In genomic region chr14:121698620-121698950, GRCm38 (mm10) we compare ENCODE assay signal across 9 mouse cellular contexts.
DNase-seq lines count a peak whose midpoint lies in the region; ATAC-seq and TF ChIP-seq lines count a peak whose summit lies in the region.
"Had no signal": no experiment of that assay in that cellular context is flagged by ENCODE, and none has a peak within 500 bp of the region (broad histone marks: within the 10 kb centered on the region; RNA-seq: fewer than 3 reads in every experiment).

No protein-coding gene starts in this region.

- no peaks in the 10 kb centered on the region for H3K27me3 ChIP-seq in liver, adult 2 months (ENCODE audit: control insufficient read depth, insufficient read depth, low read length)
- no peaks in the 10 kb centered on the region for H3K27me3 ChIP-seq in forebrain, embryonic 14.5 days (replicated peaks; ENCODE audit: control insufficient read depth, insufficient read depth, low read length)
- peaks cover 14% of the 10 kb centered on the region; the same call in 1 of the 2 replicates for H3K27me3 ChIP-seq in limb, embryonic 13.5 days

- 0 out of 2 replicates have a peak, but pooled peaks cover 2% of the 10 kb centered on the region for H3K79me2 ChIP-seq in liver, adult 2 months (ENCODE audit: control insufficient read depth, insufficient read depth, low read length)

- TF ChIP-seq CTCF in liver, adult 2 months (IDR thresholded peaks at IDR 0.05; ENCODE audit: low read depth, low read length): no peak
- no peak for TF ChIP-seq CTCF in olfactory bulb, adult 2 months (IDR thresholded peaks at IDR 0.05; ENCODE audit: insufficient read depth, low read depth, low read length)

- WGBS in liver, adult 2 months: 51% methylated on average over 7 of the region's 7 CpGs
- WGBS in forebrain, embryonic 14.5 days: 13% methylated on average over 7 of the region's 7 CpGs
- WGBS in limb, embryonic 13.5 days: 32% methylated on average over 7 of the region's 7 CpGs
- WGBS in olfactory bulb, adult 2 months: 43% methylated on average over 7 of the region's 7 CpGs

- no peaks in the 10 kb centered on the region for H3K9me3 ChIP-seq in forebrain, embryonic 14.5 days (replicated peaks; ENCODE audit: control insufficient read depth, low read length)
- H3K9me3 ChIP-seq in limb, embryonic 13.5 days: no peaks in the 10 kb centered on the region

- no peak overlapping the region for H3K9ac ChIP-seq in liver, adult 2 months (ENCODE audit: low read depth, low read length)
- H3K9ac ChIP-seq in forebrain, embryonic 14.5 days (ENCODE audit: low read length): peak overlapping the region; percentile 45
- no peak overlapping the region; the same call in 1 of the 2 replicates for H3K9ac ChIP-seq in limb, embryonic 13.5 days

- no peak overlapping the region for H3K4me3 ChIP-seq in liver, adult 2 months (ENCODE audit: insufficient read depth, low read depth, low read length)
- H3K4me3 ChIP-seq in forebrain, embryonic 14.5 days (ENCODE audit: low read depth, low read length): peak overlapping the region; percentile 16; the same call in 1 of the 2 replicates
- peak overlapping the region; percentile 32; the same call in 1 of the 2 replicates for H3K4me3 ChIP-seq in limb, embryonic 13.5 days
- 0 out of 2 replicates have a peak overlapping the region, but pooled peaks have one; percentile 40 for H3K4me3 ChIP-seq in olfactory bulb, adult 2 months (ENCODE audit: insufficient read depth, low read depth, low read length)

- ATAC-seq in forebrain, embryonic 14.5 days: no peak
- ATAC-seq in limb, embryonic 13.5 days (ENCODE audit: low FRiP score, low read depth): no peak

- H3K4me2 ChIP-seq in forebrain, embryonic 14.5 days (ENCODE audit: low read length): peak overlapping the region; percentile 48
- peak overlapping the region; percentile 59 for H3K4me2 ChIP-seq in limb, embryonic 13.5 days (replicated peaks)

- H3K27ac ChIP-seq in liver, adult 2 months (replicated peaks; ENCODE audit: insufficient read depth, low read depth, low read length): 0 out of 2 replicates have a peak overlapping the region, but pooled peaks have one; percentile 27
- no peak overlapping the region for H3K27ac ChIP-seq in forebrain, embryonic 14.5 days (ENCODE audit: low read depth, low read length)
- H3K27ac ChIP-seq in limb, embryonic 13.5 days: peak overlapping the region; percentile 45
- H3K27ac ChIP-seq in olfactory bulb, adult 2 months (ENCODE audit: insufficient read depth, low read depth, low read length): no peak overlapping the region

- 0 out of 2 replicates have a peak, but pooled peaks cover 2% of the 10 kb centered on the region for H3K4me1 ChIP-seq in liver, adult 2 months (ENCODE audit: control insufficient read depth, insufficient read depth, low read length)
- peaks cover 18% of the 10 kb centered on the region for H3K4me1 ChIP-seq in forebrain, embryonic 14.5 days (ENCODE audit: control insufficient read depth, insufficient read depth, low read length)
- H3K4me1 ChIP-seq in limb, embryonic 13.5 days: peaks cover 47% of the 10 kb centered on the region
- H3K4me1 ChIP-seq in olfactory bulb, adult 2 months (ENCODE audit: control insufficient read depth, insufficient read depth, low read length): peaks cover 7% of the 10 kb centered on the region

- no peaks in the 10 kb centered on the region for H3K36me3 ChIP-seq in liver, adult 2 months (ENCODE audit: control insufficient read depth, insufficient read depth, low read length)
- H3K36me3 ChIP-seq in forebrain, embryonic 14.5 days (ENCODE audit: control insufficient read depth, insufficient read depth, low read length): no peaks in the 10 kb centered on the region
- no peaks in the 10 kb centered on the region for H3K36me3 ChIP-seq in limb, embryonic 13.5 days

- TF ChIP-seq POLR2A in liver, adult 2 months (IDR thresholded peaks at IDR 0.05; ENCODE audit: extremely low read depth, insufficient read depth, low read length): no peak
- no peak for TF ChIP-seq POLR2A in olfactory bulb, adult 2 months (IDR thresholded peaks at IDR 0.05; ENCODE audit: insufficient read depth, low read depth, low read length)

- DNase-seq in liver, adult 2 months (ENCODE audit: extremely low read depth, low read depth, low spot score): no peak
- no peak for DNase-seq in liver
- no peak for DNase-seq in forebrain, embryonic 14.5 days (ENCODE audit: low spot score)
- DNase-seq in layer of hippocampus, postnatal 36 days: no peak
- no peak for DNase-seq in embryo, embryonic 9.5 days (ENCODE audit: extremely low spot score)
- no peak for DNase-seq in right cerebral cortex, adult 2 months (ENCODE audit: low spot score in 2 of 2)
- DNase-seq: cerebellum, adult 9-10 months had no signal

Comparison
In these comparisons a context has a peak if more than half of its experiments do, and no peak if none do; other contexts are left out.
1. H3K27ac ChIP-seq: peak in liver, adult 2 months (single experiment) and limb, embryonic 13.5 days (single experiment); none in forebrain, embryonic 14.5 days (single experiment) and olfactory bulb, adult 2 months (single experiment).